Mouse (Mus musculus): Measurements from ENCODE around the gene Guca1a.

Guca1a gene

GRCm38 (mm10) chr17:47349721-47350319 lies 50.6 kb downstream of the Guca1a start:
- in situ Hi-C loops (cut with MboI, MseI), result no loop called here
